Comparison of ENCODE assay signal across 9 mouse cellular contexts in the genomic region with DNA sequence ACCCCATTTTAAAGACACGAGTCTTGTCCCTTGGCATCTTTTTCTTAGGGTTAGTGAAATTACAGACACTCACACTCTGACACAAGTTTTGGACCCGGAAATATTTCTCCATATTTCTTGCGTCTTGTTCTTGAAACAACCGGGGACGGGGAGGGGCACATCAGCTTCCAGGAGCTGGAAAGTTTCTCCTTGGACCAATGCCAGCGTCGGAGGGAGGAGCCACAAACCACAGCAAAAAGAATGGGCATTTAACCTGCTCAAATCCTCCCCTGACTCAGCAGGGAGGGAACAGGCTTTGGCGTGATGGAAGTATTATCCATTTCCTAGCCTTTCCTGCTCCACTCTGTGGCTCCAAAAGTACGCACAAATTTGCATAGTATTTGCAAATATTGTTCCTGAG. TPM values are rescaled to one million over a fixed set of nuclear protein-coding genes. Genes with fewer than 3 reads are reported as not detected.
A peak's percentile ranks its signal among the peaks of the same experiment; 100 is the strongest.
DNase-seq lines count a peak whose midpoint lies in the region; ATAC-seq lines count a peak whose summit lies in the region.
"Had no signal": no experiment of that assay in that cellular context is flagged by ENCODE, and none has a peak within 500 bp of the region (broad histone marks: within the 10 kb centered on the region; RNA-seq: fewer than 3 reads in every experiment).

No protein-coding gene starts in this region.

- H3K36me3 ChIP-seq in kidney, embryonic 14.5 days (ENCODE audit: control insufficient read depth, insufficient read depth, low read length): no peaks in the 10 kb centered on the region
- H3K36me3 ChIP-seq in neural tube, embryonic 15.5 days: no peaks in the 10 kb centered on the region

- no peaks in the 10 kb centered on the region for H3K9me3 ChIP-seq in kidney, embryonic 14.5 days (ENCODE audit: control insufficient read depth, low read length)
- no peaks in the 10 kb centered on the region for H3K9me3 ChIP-seq in neural tube, embryonic 15.5 days (replicated peaks)

- WGBS in kidney, embryonic 14.5 days: 46% methylated on average over 9 of the region's 9 CpGs
- 46% methylated on average over 9 of the region's 9 CpGs for WGBS in neural tube, embryonic 15.5 days

- H3K9ac ChIP-seq in kidney, embryonic 14.5 days (ENCODE audit: low read depth, low read length): no peak overlapping the region
- H3K9ac ChIP-seq in neural tube, embryonic 15.5 days (replicated peaks): no peak overlapping the region

- peaks cover 6% of the 10 kb centered on the region; the same call in 1 of the 2 replicates for H3K4me1 ChIP-seq in kidney, embryonic 14.5 days (ENCODE audit: control insufficient read depth, insufficient read depth, low read length)
- H3K4me1 ChIP-seq in neural tube, embryonic 15.5 days: 0 out of 2 replicates have a peak, but pooled peaks cover 3% of the 10 kb centered on the region

- no peak overlapping the region for H3K4me3 ChIP-seq in kidney, embryonic 14.5 days (ENCODE audit: low read length)
- no peak overlapping the region for H3K4me3 ChIP-seq in neural tube, embryonic 15.5 days (replicated peaks)

- H3K27ac ChIP-seq in kidney, embryonic 14.5 days (ENCODE audit: low read depth, low read length): no peak overlapping the region
- no peak overlapping the region for H3K27ac ChIP-seq in neural tube, embryonic 15.5 days (replicated peaks)

- peak; percentile 64 for DNase-seq in kidney, adult 18-20 months
- peak; percentile 68 to 85 for DNase-seq in adrenal gland, adult (ENCODE audit: inconsistent age in 2 of 2, low spot score in 1 of 2)
- DNase-seq in heart, postnatal 14 days: peak; percentile 32 to 42
- DNase-seq in lung, postnatal 36 days: peak; percentile 82
- no peak for DNase-seq in frontal cortex, postnatal 10 days (ENCODE audit: low spot score in 2 of 2)
- no peak for DNase-seq in embryo, embryonic 10.5 days (ENCODE audit: low spot score)

- intact Hi-C loops in heart, postnatal 14 days (cut with DNase I): no loop called here

- H3K4me2 ChIP-seq in kidney, embryonic 14.5 days (replicated peaks; ENCODE audit: low read depth, low read length): no peak overlapping the region
- H3K4me2 ChIP-seq in neural tube, embryonic 15.5 days: no peak overlapping the region

- ATAC-seq in kidney, embryonic 14.5 days (ENCODE audit: low FRiP score, low TSS enrichment): no peak
- ATAC-seq in neural tube, embryonic 15.5 days (ENCODE audit: low FRiP score): no peak
- ATAC-seq: Patski had no signal

- H3K27me3 ChIP-seq in kidney, embryonic 14.5 days (ENCODE audit: control insufficient read depth, insufficient read depth, low read length): no peaks in the 10 kb centered on the region
- H3K27me3 ChIP-seq in neural tube, embryonic 15.5 days (replicated peaks): no peaks in the 10 kb centered on the region
- H3K27me3 ChIP-seq: Patski had no signal

RNA-seq across cellular contexts. Expression of a gene that starts 19.5 kb away (rescaled TPM):
- polyA plus RNA-seq in kidney, embryonic 14.5 days (2014; fragmentation: Nextera tagmentation; extraction: Ambion mirVana): 5.5 and 8.3 TPM in 2 replicates
- total RNA-seq in heart, postnatal 14 days (2021): 1 to 10 TPM in 1 of 2 experiments, under 1 TPM in 1; 0.98 to 1.5 TPM
- polyA plus RNA-seq in neural tube, embryonic 15.5 days (2015; fragmentation: Nextera tagmentation; extraction: Ambion mirVana): 2.8 and 5.5 TPM in 2 replicates

Comparison
In these comparisons a context has a peak if more than half of its experiments do, and no peak if none do; other contexts are left out.
1. DNase-seq: peak in kidney, adult 18-20 months (single experiment), adrenal gland, adult (2 of 2), heart, postnatal 14 days (2 of 2) and lung, postnatal 36 days (single experiment); none in frontal cortex, postnatal 10 days (0 of 2) and embryo, embryonic 10.5 days (single experiment).